Mouse (Mus musculus): ENCODE measurements around the gene Txndc9.

GRCm38 (mm10) chr1:37987856-37988255 lies 9.8 kb downstream of the Txndc9 start:
- TF ChIP-seq POLR2A (IDR thresholded peaks at IDR 0.05; ENCODE audit: low read depth, low read length) = no peak
- TF ChIP-seq CTCF (IDR thresholded peaks at IDR 0.05; ENCODE audit: extremely low read depth, insufficient read length, insufficient replicate concordance, low read depth, low read length) = no peak
